Mouse (Mus musculus) gastrocnemius, postnatal 36 days (tissue): ENCODE data around the gene Per2. TPM values are rescaled to one million over a fixed set of nuclear protein-coding genes. Genes with fewer than 3 reads are reported as not detected.

Source experiments
- DNase-seq, 2 experiments: peaks; one replicate each; pipeline ENCODE4 v3.0.0; 2022
- intact Hi-C: fragments of 180-260 bp; cut with DNase I; formaldehyde crosslinking; loops from one replicate; pipeline ENCODE4 v1.15.1; 2025
- total RNA-seq, 2 experiments: library from RNA; stranded (reverse); gene quantifications; 2 replicates each; pipeline ENCODE4 v1.2.3; 2021

Per2 gene
- total RNA-seq, 2 experiments from 2014 or later, result 6.7 to 9.9 TPM

- no peak for DNase-seq
- intact Hi-C loops, result loop anchor here (5.0 kb wide), 1 partner anchor 36 kb away; no protein-coding TSS in a partner anchor
These were observed 4.3 kb upstream of the Per2 start for GRCm38 (mm10) chr1:91463336-91463995.

GRCm38 (mm10) chr1:91460564-91460963 lies 1.4 kb upstream of the Per2 start:
- intact Hi-C loops, result loop anchor here (5.0 kb wide), 1 partner anchor 33 kb away; no protein-coding TSS in a partner anchor

GRCm38 (mm10) chr1:91460069-91460468 lies 945 bp upstream of the Per2 start:
- DNase-seq, result no peak
- intact Hi-C loops, result loop anchor here (5.0 kb wide), 1 partner anchor 33 kb away; no protein-coding TSS in a partner anchor

More at GRCm38 (mm10) chr1:91460564-91460963, 1.4 kb upstream of the Per2 start:
- no peak for DNase-seq

- intact Hi-C loops, result no loop called here
- DNase-seq, result peak in 1 of 2 experiments; percentile 40
These were observed 782 bp downstream of the Per2 start for GRCm38 (mm10) chr1:91458223-91458861.

GRCm38 (mm10) chr1:91457698-91458097 lies 1.4 kb downstream of the Per2 start:
- no peak for DNase-seq
- intact Hi-C loops, result no loop called here

GRCm38 (mm10) chr1:91457116-91457515 lies 2.0 kb downstream of the Per2 start:
- intact Hi-C loops, result no loop called here
- no peak for DNase-seq

GRCm38 (mm10) chr1:91456301-91456801 lies 2.8 kb downstream of the Per2 start:
- intact Hi-C loops, result no loop called here
- DNase-seq, result peak in 1 of 2 experiments; percentile 65

- peak; percentile 51 to 61 for DNase-seq
- intact Hi-C loops, result no loop called here
These were observed 3.4 kb downstream of the Per2 start for GRCm38 (mm10) chr1:91455661-91456161.

GRCm38 (mm10) chr1:91454927-91455326 lies 4.2 kb downstream of the Per2 start:
- intact Hi-C loops, result no loop called here
- DNase-seq, result no peak

GRCm38 (mm10) chr1:91454366-91454765 lies 4.8 kb downstream of the Per2 start:
- intact Hi-C loops, result no loop called here
- DNase-seq, result peak in 1 of 2 experiments; percentile 1

- peak in 1 of 2 experiments; percentile 3 for DNase-seq
- intact Hi-C loops, result no loop called here
These were observed 5.2 kb downstream of the Per2 start for GRCm38 (mm10) chr1:91453932-91454331.

- peak in 1 of 2 experiments; percentile 1 for DNase-seq
- intact Hi-C loops, result no loop called here
These were observed 7.5 kb downstream of the Per2 start for GRCm38 (mm10) chr1:91451547-91452084.

- DNase-seq, result peak; percentile 43 to 53
- intact Hi-C loops, result no loop called here
These were observed 8.3 kb downstream of the Per2 start for GRCm38 (mm10) chr1:91450851-91451250.

- DNase-seq, result no peak
- intact Hi-C loops, result no loop called here
These were observed 10.4 kb downstream of the Per2 start for GRCm38 (mm10) chr1:91448688-91449087.

- intact Hi-C loops, result no loop called here
- DNase-seq, result peak in 1 of 2 experiments; percentile 2
These were observed 12.6 kb downstream of the Per2 start for GRCm38 (mm10) chr1:91446511-91446910.

GRCm38 (mm10) chr1:91446060-91446459 lies 13.1 kb downstream of the Per2 start:
- peak; percentile 58 to 77 for DNase-seq
- intact Hi-C loops, result no loop called here

- DNase-seq, result no peak
- intact Hi-C loops, result no loop called here
These were observed 14.0 kb downstream of the Per2 start for GRCm38 (mm10) chr1:91444841-91445830.

- intact Hi-C loops, result no loop called here
- DNase-seq, result peak in 1 of 2 experiments; percentile 4
These were observed 16.7 kb downstream of the Per2 start for GRCm38 (mm10) chr1:91442350-91442990.

GRCm38 (mm10) chr1:91441855-91442254 lies 17.3 kb downstream of the Per2 start:
- no peak for DNase-seq
- intact Hi-C loops, result no loop called here
